Mouse (Mus musculus): ENCODE data around the gene Vmn2r27.
A peak's percentile ranks its signal among the peaks of the same experiment; 100 is the strongest.

Gene Vmn2r27

GRCm38 (mm10) chr6:124231756-124232155, at the start of gene Vmn2r27:
Gene Vmn2r27 (minus strand): TSS chr6:124231856.
- no peak for DNase-seq

- no peak for DNase-seq
Measured at GRCm38 (mm10) chr6:124278291-124278690, 46.6 kb upstream of the Vmn2r27 start.

GRCm38 (mm10) chr6:124277641-124278040, 46.0 kb upstream of the Vmn2r27 start:
- DNase-seq = no peak

GRCm38 (mm10) chr6:124273231-124273880, 41.7 kb upstream of the Vmn2r27 start:
- no peak for DNase-seq

GRCm38 (mm10) chr6:124262696-124263095, 31.0 kb upstream of the Vmn2r27 start:
- no peak for DNase-seq

- DNase-seq = no peak
Measured at GRCm38 (mm10) chr6:124260198-124260931, 28.7 kb upstream of the Vmn2r27 start.

- no peak for DNase-seq
Measured at GRCm38 (mm10) chr6:124255721-124256470, 24.2 kb upstream of the Vmn2r27 start.

GRCm38 (mm10) chr6:124202116-124202515, 29.5 kb downstream of the Vmn2r27 start:
- DNase-seq = no peak

GRCm38 (mm10) chr6:124168499-124169257, 63.0 kb downstream of the Vmn2r27 start:
- peak; percentile 18 for DNase-seq

GRCm38 (mm10) chr6:124166596-124166995, 65.1 kb downstream of the Vmn2r27 start:
- DNase-seq = no peak

- no peak for DNase-seq
Measured at GRCm38 (mm10) chr6:124149808-124150207, 81.8 kb downstream of the Vmn2r27 start.

Data from cerebellum, adult 11-12 months (tissue).